Mouse (Mus musculus) embryonic fibroblast, embryonic 13.5 days (primary cell): ENCODE measurements around the gene E130116L18Rik. TPM values are rescaled to one million over a fixed set of nuclear protein-coding genes. Genes with fewer than 3 reads are reported as not detected.
"Not testable (repeated sequence)": the region's sequence is repeated elsewhere in the genome, so short reads cannot be mapped to it uniquely, and the experiment has no call there.

ENCODE experiments used
- H3K27ac ChIP-seq: 2 replicates; pipeline ENCODE4 v1.5.1; 2012; ENCODE audit warnings: low read length, control low read depth, inconsistent platforms; ENCODE audit not compliant: insufficient read depth
- H3K4me1 ChIP-seq: 2 replicates; pipeline ENCODE4 v1.6.1; 2011; ENCODE audit warnings: low read length; ENCODE audit not compliant: control insufficient read depth, insufficient read depth
- H3K4me3 ChIP-seq: 2 replicates; pipeline ENCODE4 v1.5.1; 2011; ENCODE audit warnings: mild to moderate bottlenecking, control low read depth, low read length; ENCODE audit not compliant: insufficient read depth
- CTCF ChIP-seq: IDR thresholded peaks from 2 replicates; pipeline ENCODE4 v1.5.1; 2011; ENCODE audit warnings: mild to moderate bottlenecking, control low read depth, low read length, moderate library complexity, borderline replicate concordance; ENCODE audit not compliant: insufficient read depth
- POLR2A ChIP-seq: IDR thresholded peaks from 2 replicates; pipeline ENCODE4 v1.6.1; 2011; ENCODE audit warnings: low read depth, mild to moderate bottlenecking, control low read depth, low read length, moderate library complexity
- polyA plus RNA-seq: library from polyadenylated mRNA; stranded (reverse); fragments of >200 nt; gene quantifications from 2 replicates; pipeline ENCODE4 v1.2.4, GENCODE M21; 2011; ENCODE audit warnings: low read depth; ENCODE audit not compliant: missing spikeins, insufficient read length

E130116L18Rik gene
- polyA plus RNA-seq, 1 experiment = not detected

DNA sequence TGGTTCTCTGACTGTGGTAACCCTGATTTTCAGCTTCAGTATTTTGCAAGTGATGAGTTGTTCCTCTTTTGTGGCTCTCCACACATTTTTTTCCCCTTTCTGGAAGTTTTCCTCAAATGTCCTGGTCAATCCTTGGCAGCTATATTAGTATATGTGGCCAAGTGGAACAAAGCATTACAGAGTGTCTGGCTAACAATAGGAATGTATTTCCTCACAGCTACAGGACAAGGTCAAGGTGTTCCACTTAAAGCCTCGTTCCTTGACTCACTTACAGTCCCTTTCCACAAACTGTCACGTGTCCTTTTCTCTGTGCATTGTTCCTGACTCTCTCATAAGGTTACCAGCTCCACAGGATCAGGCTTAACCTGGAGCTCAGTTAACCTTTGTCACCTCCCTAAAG is 38.4 kb downstream of the E130116L18Rik start:
- Histone ChIP-seq H3K27ac (no peak overlapping the region), H3K4me1 (peaks cover 2% of the 10 kb centered on the region; the same call in 1 of the 2 replicates), H3K4me3 (no peak overlapping the region)
- TF ChIP-seq POLR2A (no peak), CTCF (no peak)

DNA sequence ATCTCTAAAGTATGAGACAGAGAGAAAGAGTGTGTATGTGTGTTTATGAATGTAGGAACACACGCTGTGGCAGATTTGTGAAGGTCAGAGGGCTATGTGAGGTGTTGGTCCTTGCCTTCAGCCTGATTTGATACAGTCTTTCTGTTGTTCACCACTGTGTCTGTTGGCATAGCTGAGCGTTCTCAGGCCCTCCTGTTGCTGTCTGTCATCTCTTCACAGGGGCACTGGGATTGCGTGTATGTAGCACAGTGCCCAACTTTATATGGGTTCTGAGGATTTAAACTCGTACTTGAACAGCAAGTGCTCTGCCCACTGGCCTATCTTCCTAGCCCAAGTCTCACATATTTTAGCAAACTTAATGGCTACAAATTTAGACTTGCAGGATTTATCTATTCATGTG is 39.4 kb downstream of the E130116L18Rik start:
- Histone ChIP-seq H3K27ac (no peak overlapping the region), H3K4me3 (no peak overlapping the region), H3K4me1 (peaks cover 2% of the 10 kb centered on the region; the same call in 1 of the 2 replicates)
- TF ChIP-seq POLR2A = no peak

- no peak within 1 kb of the TSS for H3K27ac ChIP-seq
- no peak within 1 kb of the TSS for H3K4me3 ChIP-seq
- no peak for TF ChIP-seq POLR2A
- TF ChIP-seq CTCF = no peak
- no peaks in the 10 kb centered on the region; the same call in 1 of the 2 replicates for H3K4me1 ChIP-seq
Measured at GRCm38 (mm10) chr5:25181004-25181531, 41.9 kb downstream of the E130116L18Rik start, which contains the start of gene Galntl5. Galntl5 (plus strand) TSS chr5:25181460.

- Histone ChIP-seq H3K4me3 (no peak overlapping the region), H3K27ac (no peak overlapping the region), H3K4me1 (no peaks in the 10 kb centered on the region; the same call in 1 of the 2 replicates)
- TF ChIP-seq POLR2A (no peak), CTCF (no peak)
Measured at GRCm38 (mm10) chr5:25179936-25180488, 42.9 kb downstream of the E130116L18Rik start.

DNA sequence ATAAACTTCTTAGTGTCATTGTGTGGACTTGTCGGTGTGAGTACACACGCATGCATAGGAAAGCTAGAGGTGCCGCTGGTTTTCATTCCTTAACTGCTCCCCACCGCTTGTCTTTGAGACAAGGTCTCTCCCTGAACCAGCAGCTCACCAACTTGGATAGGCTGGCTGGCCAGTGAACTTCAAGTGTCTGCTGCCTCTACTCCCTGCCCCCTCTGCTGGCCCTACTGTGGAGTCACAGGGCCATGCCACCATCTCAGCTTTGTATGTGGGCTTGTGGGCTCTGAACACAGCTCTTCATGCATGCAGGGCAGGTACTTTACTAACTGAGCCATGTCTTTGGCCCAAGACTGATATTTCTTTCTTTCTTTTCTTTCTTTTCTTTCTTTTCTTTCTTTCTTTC is 43.7 kb downstream of the E130116L18Rik start:
- no peak overlapping the region for H3K4me3 ChIP-seq
- no peaks in the 10 kb centered on the region for H3K4me1 ChIP-seq
- TF ChIP-seq POLR2A = no peak
- no peak for TF ChIP-seq CTCF
- no peak overlapping the region for H3K27ac ChIP-seq

GRCm38 (mm10) chr5:25178543-25178942 is 44.4 kb downstream of the E130116L18Rik start:
- H3K4me1 ChIP-seq, H3K27ac ChIP-seq, H3K4me3 ChIP-seq: not testable (repeated sequence)

DNA sequence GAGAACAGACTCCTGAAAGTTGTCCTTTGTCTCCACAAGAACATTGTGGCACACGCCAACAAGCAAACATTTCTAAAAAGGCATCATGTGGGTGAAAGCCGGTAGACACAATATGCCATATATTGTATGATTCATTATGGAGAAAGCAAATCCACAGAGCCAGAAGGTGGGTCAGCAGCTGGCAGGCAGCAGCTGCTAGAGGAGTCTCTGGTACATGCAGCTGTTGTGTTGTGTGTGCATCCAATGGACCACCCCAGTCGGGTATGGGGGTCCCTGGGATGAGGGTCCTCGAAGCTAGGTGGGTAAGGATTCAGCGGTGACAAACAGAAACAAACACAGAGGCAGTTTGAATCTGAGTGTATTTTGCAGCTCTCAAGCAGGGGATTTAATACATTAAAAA is 45.0 kb downstream of the E130116L18Rik start:
- H3K27ac ChIP-seq, H3K4me1 ChIP-seq, H3K4me3 ChIP-seq: not testable (repeated sequence)

Other genes starting within 250 kb of the E130116L18Rik start
- gene Prkag2, start 122.5 kb downstream of the E130116L18Rik start, polyA plus RNA-seq = 36.2 and 39.6 TPM in 2 replicates
- not detected in 2 replicates for gene Galntl5, start 41.7 kb downstream of the E130116L18Rik start, polyA plus RNA-seq
- 22.0 and 23.3 TPM in 2 replicates for gene Galnt11, start 1.2 kb downstream of the E130116L18Rik start, polyA plus RNA-seq